Mouse (Mus musculus) kidney, postnatal 0 days (tissue): ENCODE results near the gene Clec2i. TPM values are rescaled to one million over a fixed set of nuclear protein-coding genes. Genes with fewer than 3 reads are reported as not detected.
"Not testable (repeated sequence)": the region's sequence is repeated elsewhere in the genome, so short reads cannot be mapped to it uniquely, and the experiment has no call there.

Source experiments
- ATAC-seq: fragments of 200-750 bp; cut with Nextera tagmentation; replicated peaks from 2 replicates; pipeline ENCODE4 v1.8.0; 2017; ENCODE audit warnings: low read depth, moderate number of reproducible peaks, moderate TSS enrichment, moderate library complexity; ENCODE audit not compliant: low FRiP score
- DNase-seq: peaks from one replicate; pipeline ENCODE4 v3.0.0-alpha.2; 2016; ENCODE audit warnings: low spot score
- H3K27ac ChIP-seq: fragments of 300-500 bp; sonication (generic); 2 replicates; pipeline ENCODE4 v1.5.1; 2014; ENCODE audit warnings: mild to moderate bottlenecking
- H3K27me3 ChIP-seq: fragments of 300-500 bp; sonication (generic); 2 replicates; pipeline ENCODE4 v1.6.1; 2014; ENCODE audit warnings: low read length, mixed read lengths; ENCODE audit not compliant: insufficient read depth
- H3K36me3 ChIP-seq: fragments of 300-500 bp; sonication (generic); 2 replicates; pipeline ENCODE4 v1.6.1; 2014; ENCODE audit warnings: low read length, mixed read lengths; ENCODE audit not compliant: insufficient read depth
- H3K4me1 ChIP-seq: fragments of 300-500 bp; sonication (generic); replicated peaks from 2 replicates; pipeline ENCODE4 v1.6.1; 2014; ENCODE audit warnings: antibody characterized with exemption, low read length, mixed read lengths; ENCODE audit not compliant: insufficient read depth
- H3K4me2 ChIP-seq: fragments of 300-500 bp; sonication (generic); 2 replicates; pipeline ENCODE4 v1.6.1; 2014; ENCODE audit warnings: mild to moderate bottlenecking, low read length, moderate library complexity, mixed read lengths
- H3K4me3 ChIP-seq: fragments of 300-500 bp; sonication (generic); replicated peaks from 2 replicates; pipeline ENCODE4 v1.5.1; 2014; ENCODE audit warnings: low read depth, low read length
- H3K9ac ChIP-seq: fragments of 300-500 bp; sonication (generic); 2 replicates; pipeline ENCODE4 v1.6.1; 2014; ENCODE audit warnings: low read depth, low read length
- H3K9me3 ChIP-seq: fragments of 300-500 bp; sonication (generic); replicated peaks from 2 replicates; pipeline ENCODE4 v1.6.1; 2016; ENCODE audit warnings: low read length, inconsistent platforms, mixed read lengths
- CTCF ChIP-seq: IDR thresholded peaks from 2 replicates; pipeline ENCODE4 v1.5.1; 2016; ENCODE audit warnings: antibody characterized with exemption, low read depth, mild to moderate bottlenecking, moderate library complexity
- WGBS: fragments of 180-500 bp; shearing (Covaris S2); extraction: QIAGEN DNeasy Blood & Tissue Kit; methylation state at CpG from one replicate; pipeline ENCODE4 v1.1.7; 2014; 5-methylcytosine and 5-hydroxymethylcytosine counted together
- polyA plus RNA-seq: library from polyadenylated mRNA; unstranded; fragments of >200 nt; fragmentation: Nextera tagmentation; extraction: Ambion mirVana; gene quantifications from 2 replicates; pipeline ENCODE4 v1.2.1, GENCODE M21; 2015

Clec2i gene
- polyA plus RNA-seq, 1 experiment from 2014 or later, result 0.12 TPM

- Histone ChIP-seq H3K4me2 (no peak overlapping the region), H3K4me3 (no peak overlapping the region), H3K27me3 (no peaks in the 10 kb centered on the region), H3K9ac (no peak overlapping the region), H3K4me1 (no peaks in the 10 kb centered on the region), H3K36me3 (no peaks in the 10 kb centered on the region), H3K27ac (no peak overlapping the region), H3K9me3 (no peaks in the 10 kb centered on the region)
- ATAC-seq (no peak), DNase-seq (no peak)
- WGBS, result 75% methylated on average over 2 of the region's 2 CpGs
- no peak for TF ChIP-seq CTCF
Measured at GRCm38 (mm10) chr6:128913598-128914254, 26.3 kb downstream of the Clec2i start.

- Histone ChIP-seq H3K9me3 (no peaks in the 10 kb centered on the region), H3K27ac (no peak overlapping the region), H3K4me3 (no peak overlapping the region), H3K4me1 (no peaks in the 10 kb centered on the region), H3K27me3 (no peaks in the 10 kb centered on the region), H3K36me3 (no peaks in the 10 kb centered on the region), H3K9ac (no peak overlapping the region), H3K4me2 (no peak overlapping the region)
- WGBS, result 82% methylated on average over 2 of the region's 2 CpGs
- no peak for ATAC-seq
- DNase-seq, result no peak
- TF ChIP-seq CTCF, result no peak
Measured at GRCm38 (mm10) chr6:128917322-128917721, 29.9 kb downstream of the Clec2i start.

GRCm38 (mm10) chr6:128933050-128933449, 45.7 kb downstream of the Clec2i start:
- no peaks in the 10 kb centered on the region for H3K36me3 ChIP-seq
- H3K9ac ChIP-seq, result no peak overlapping the region
- no peak overlapping the region for H3K4me2 ChIP-seq
- no peak overlapping the region for H3K4me3 ChIP-seq
- 78% methylated on average over 2 of the region's 2 CpGs for WGBS
- DNase-seq (no peak), ATAC-seq (no peak)
- no peak overlapping the region for H3K27ac ChIP-seq
- no peaks in the 10 kb centered on the region for H3K4me1 ChIP-seq
- no peak for TF ChIP-seq CTCF
- H3K9me3 ChIP-seq, result no peaks in the 10 kb centered on the region
- no peaks in the 10 kb centered on the region for H3K27me3 ChIP-seq

- not testable (repeated sequence) for DNase-seq, H3K27ac ChIP-seq, H3K27me3 ChIP-seq, H3K9ac ChIP-seq, ATAC-seq, H3K9me3 ChIP-seq, H3K4me3 ChIP-seq, H3K4me1 ChIP-seq, H3K36me3 ChIP-seq, H3K4me2 ChIP-seq
- WGBS, result 96% methylated on average over 4 of the region's 4 CpGs
Measured at GRCm38 (mm10) chr6:128934081-128934480, 46.7 kb downstream of the Clec2i start, which contains the start of gene Clec2g. Gene Clec2g (plus strand): TSS chr6:128934381.

- not testable (repeated sequence) for DNase-seq, H3K9ac ChIP-seq, ATAC-seq, H3K27me3 ChIP-seq, H3K27ac ChIP-seq, H3K4me3 ChIP-seq, H3K4me2 ChIP-seq, H3K4me1 ChIP-seq, H3K9me3 ChIP-seq, H3K36me3 ChIP-seq
- WGBS, result 92% methylated on average over 4 of the region's 13 CpGs
Measured at GRCm38 (mm10) chr6:128935889-128936665, 48.7 kb downstream of the Clec2i start.

GRCm38 (mm10) chr6:128941646-128942421, 54.4 kb downstream of the Clec2i start:
- 82% methylated on average over 5 of the region's 5 CpGs for WGBS
- Histone ChIP-seq H3K4me3 (no peak overlapping the region), H3K36me3 (no peaks in the 10 kb centered on the region), H3K4me2 (no peak overlapping the region), H3K9me3 (no peaks in the 10 kb centered on the region), H3K27me3 (no peaks in the 10 kb centered on the region), H3K27ac (no peak overlapping the region), H3K4me1 (no peaks in the 10 kb centered on the region), H3K9ac (no peak overlapping the region)
- DNase-seq, result no peak
- no peak for TF ChIP-seq CTCF
- peak; percentile 33; the same call in 1 of the 2 replicates for ATAC-seq
